Mouse (Mus musculus): ENCODE measurements around the gene Rubcnl. TPM values are rescaled to one million over a fixed set of nuclear protein-coding genes. Genes with fewer than 3 reads are reported as not detected.

The Rubcnl gene
- polyA plus RNA-seq, 1 experiment: not detected

DNA sequence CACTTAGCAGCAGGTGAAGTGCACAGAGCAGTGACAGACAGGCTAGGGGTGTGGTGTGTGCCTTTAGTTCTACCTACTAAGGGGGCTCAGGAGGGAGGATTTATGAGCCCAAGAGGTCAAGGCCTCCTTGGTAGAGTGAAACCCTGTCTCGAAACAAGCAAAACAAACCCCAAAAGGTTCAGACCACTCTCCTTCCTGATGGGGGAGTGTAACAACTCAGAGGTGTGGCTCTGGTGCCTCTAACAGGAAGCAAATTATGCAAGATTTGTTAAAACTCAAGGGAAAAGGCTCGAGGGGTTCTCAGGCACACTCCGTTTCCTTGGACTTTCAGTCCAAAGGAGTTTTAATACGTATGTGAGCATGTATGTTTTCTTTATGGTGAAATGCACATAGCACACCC lies 5.5 kb upstream of the Rubcnl start:
- no peak overlapping the region for H3K27ac ChIP-seq (ENCODE audit: insufficient read depth, low read length)
- H3K4me1 ChIP-seq (ENCODE audit: control insufficient read depth, insufficient read depth, low read length): no peaks in the 10 kb centered on the region
- H3K36me3 ChIP-seq (ENCODE audit: control insufficient read depth, insufficient read depth, low read length, poor library complexity, severe bottlenecking): no peaks in the 10 kb centered on the region
- no peak overlapping the region for H3K9ac ChIP-seq (ENCODE audit: low read depth, poor library complexity, severe bottlenecking)
- no peak overlapping the region for H3K4me3 ChIP-seq (ENCODE audit: low read depth, low read length)
- TF ChIP-seq EP300 (IDR thresholded peaks at IDR 0.05; ENCODE audit: insufficient read depth, low read depth, low read length) (no peak), POLR2A (IDR thresholded peaks at IDR 0.05; ENCODE audit: insufficient read depth, low read length) (no peak), CTCF (IDR thresholded peaks at IDR 0.05; ENCODE audit: low read depth, low read length) (no peak)
- H3K9me3 ChIP-seq (replicated peaks; ENCODE audit: control insufficient read depth, insufficient read depth, low read length, poor library complexity, severe bottlenecking): no peaks in the 10 kb centered on the region
- no peaks in the 10 kb centered on the region for H3K27me3 ChIP-seq (ENCODE audit: control insufficient read depth, insufficient read depth, low read length, poor library complexity, severe bottlenecking)

DNA sequence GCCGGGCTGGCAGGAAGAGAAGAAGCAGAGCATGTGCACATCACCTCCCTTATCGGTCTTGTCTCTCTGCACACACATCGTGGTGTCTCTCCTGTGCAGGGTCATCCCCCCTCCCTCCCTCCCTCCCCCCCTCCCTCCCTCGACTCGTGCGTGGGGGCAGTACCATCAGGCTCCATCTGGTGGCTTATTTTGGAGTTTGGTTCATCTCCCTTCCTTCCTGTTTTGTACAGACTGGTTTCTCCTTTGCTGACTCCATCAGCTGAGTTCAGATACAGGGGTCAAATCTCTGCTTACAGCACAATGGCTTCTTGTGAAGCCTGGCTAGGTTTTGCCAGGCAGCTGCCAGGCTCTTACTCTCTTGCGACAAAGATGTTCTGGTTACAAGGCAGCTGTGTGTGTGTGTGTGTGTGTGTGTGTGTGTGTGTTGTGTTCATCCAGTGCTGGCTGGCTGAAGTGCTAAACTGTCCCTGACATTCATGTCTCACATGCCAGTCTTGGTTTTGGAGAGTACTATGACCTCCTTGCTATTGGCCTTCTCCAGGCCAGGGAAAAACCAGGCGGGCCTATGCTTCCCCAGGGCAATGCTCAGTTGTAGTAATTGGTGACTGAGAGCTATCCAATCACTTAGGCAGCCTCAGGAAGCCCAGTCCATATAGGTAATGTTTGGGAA lies 4.7 kb upstream of the Rubcnl start:
- no peak overlapping the region for H3K9ac ChIP-seq (ENCODE audit: low read depth, poor library complexity, severe bottlenecking)
- H3K27ac ChIP-seq (ENCODE audit: insufficient read depth, low read length): no peak overlapping the region
- H3K27me3 ChIP-seq (ENCODE audit: control insufficient read depth, insufficient read depth, low read length, poor library complexity, severe bottlenecking): no peaks in the 10 kb centered on the region
- no peak overlapping the region for H3K4me3 ChIP-seq (ENCODE audit: low read depth, low read length)
- no peaks in the 10 kb centered on the region for H3K36me3 ChIP-seq (ENCODE audit: control insufficient read depth, insufficient read depth, low read length, poor library complexity, severe bottlenecking)
- no peaks in the 10 kb centered on the region for H3K9me3 ChIP-seq (replicated peaks; ENCODE audit: control insufficient read depth, insufficient read depth, low read length, poor library complexity, severe bottlenecking)
- no peaks in the 10 kb centered on the region for H3K4me1 ChIP-seq (ENCODE audit: control insufficient read depth, insufficient read depth, low read length)
- TF ChIP-seq POLR2A (IDR thresholded peaks at IDR 0.05; ENCODE audit: insufficient read depth, low read length): no peak
- no peak for TF ChIP-seq EP300 (IDR thresholded peaks at IDR 0.05; ENCODE audit: insufficient read depth, low read depth, low read length)
- TF ChIP-seq CTCF (IDR thresholded peaks at IDR 0.05; ENCODE audit: low read depth, low read length): no peak

DNA sequence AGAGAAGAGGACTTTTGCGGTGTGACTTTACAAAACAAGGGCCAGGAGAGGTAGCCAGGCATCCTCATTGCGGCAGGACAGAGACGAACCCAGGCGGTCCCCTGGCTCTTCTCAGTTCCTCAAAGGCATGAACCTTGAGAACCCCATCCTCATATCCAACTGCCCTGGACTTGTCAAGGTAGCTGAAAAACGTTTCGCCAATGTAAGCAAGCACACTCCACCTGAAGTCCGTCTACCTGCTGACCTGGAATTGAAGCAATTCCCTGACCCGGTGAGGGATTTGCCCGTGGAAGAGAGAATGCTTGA lies 841 bp downstream of the Rubcnl start:
- H3K27ac ChIP-seq (ENCODE audit: insufficient read depth, low read length): no peak overlapping the region
- peak overlapping the region; percentile 82 for H3K4me3 ChIP-seq (ENCODE audit: low read depth, low read length)
- H3K4me1 ChIP-seq (ENCODE audit: control insufficient read depth, insufficient read depth, low read length): no peaks in the 10 kb centered on the region
- no peaks in the 10 kb centered on the region for H3K9me3 ChIP-seq (replicated peaks; ENCODE audit: control insufficient read depth, insufficient read depth, low read length, poor library complexity, severe bottlenecking)
- H3K36me3 ChIP-seq (ENCODE audit: control insufficient read depth, insufficient read depth, low read length, poor library complexity, severe bottlenecking): no peaks in the 10 kb centered on the region
- 0 out of 2 replicates have a peak overlapping the region, but pooled peaks have one; percentile 28 for H3K9ac ChIP-seq (ENCODE audit: low read depth, poor library complexity, severe bottlenecking)
- H3K27me3 ChIP-seq (ENCODE audit: control insufficient read depth, insufficient read depth, low read length, poor library complexity, severe bottlenecking): no peaks in the 10 kb centered on the region
- no peak for TF ChIP-seq CTCF (IDR thresholded peaks at IDR 0.05; ENCODE audit: low read depth, low read length)
- TF ChIP-seq EP300 (IDR thresholded peaks at IDR 0.05; ENCODE audit: insufficient read depth, low read depth, low read length): no peak
- TF ChIP-seq POLR2A (IDR thresholded peaks at IDR 0.05; ENCODE audit: insufficient read depth, low read length): no peak

DNA sequence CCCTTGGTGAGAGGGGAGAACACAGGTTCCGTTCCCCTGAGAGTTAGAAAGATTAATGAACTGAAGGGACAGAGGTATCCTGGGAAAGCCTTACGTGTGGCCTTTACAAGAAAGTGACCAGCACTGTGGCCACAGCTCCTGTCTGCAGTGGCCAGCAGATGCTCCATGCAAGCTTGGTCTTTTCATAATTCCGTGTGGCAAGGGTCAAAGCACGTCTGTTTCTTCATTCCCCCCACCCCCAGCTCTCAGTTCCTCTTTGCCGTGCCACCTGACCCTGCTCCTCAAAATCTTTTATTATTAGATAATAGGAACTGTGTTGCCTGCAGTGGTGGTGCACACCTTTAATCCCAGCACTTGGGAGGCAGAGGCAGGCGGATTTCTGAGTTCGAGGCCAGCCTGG lies 1.4 kb downstream of the Rubcnl start:
- Histone ChIP-seq H3K4me3 (ENCODE audit: low read depth, low read length) (no peak overlapping the region), H3K27me3 (ENCODE audit: control insufficient read depth, insufficient read depth, low read length, poor library complexity, severe bottlenecking) (no peaks in the 10 kb centered on the region), H3K9me3 (replicated peaks; ENCODE audit: control insufficient read depth, insufficient read depth, low read length, poor library complexity, severe bottlenecking) (no peaks in the 10 kb centered on the region), H3K9ac (ENCODE audit: low read depth, poor library complexity, severe bottlenecking) (no peak overlapping the region), H3K27ac (ENCODE audit: insufficient read depth, low read length) (no peak overlapping the region), H3K36me3 (ENCODE audit: control insufficient read depth, insufficient read depth, low read length, poor library complexity, severe bottlenecking) (no peaks in the 10 kb centered on the region), H3K4me1 (ENCODE audit: control insufficient read depth, insufficient read depth, low read length) (no peaks in the 10 kb centered on the region)
- TF ChIP-seq POLR2A (IDR thresholded peaks at IDR 0.05; ENCODE audit: insufficient read depth, low read length): no peak
- no peak for TF ChIP-seq EP300 (IDR thresholded peaks at IDR 0.05; ENCODE audit: insufficient read depth, low read depth, low read length)
- TF ChIP-seq CTCF (IDR thresholded peaks at IDR 0.05; ENCODE audit: low read depth, low read length): no peak

DNA sequence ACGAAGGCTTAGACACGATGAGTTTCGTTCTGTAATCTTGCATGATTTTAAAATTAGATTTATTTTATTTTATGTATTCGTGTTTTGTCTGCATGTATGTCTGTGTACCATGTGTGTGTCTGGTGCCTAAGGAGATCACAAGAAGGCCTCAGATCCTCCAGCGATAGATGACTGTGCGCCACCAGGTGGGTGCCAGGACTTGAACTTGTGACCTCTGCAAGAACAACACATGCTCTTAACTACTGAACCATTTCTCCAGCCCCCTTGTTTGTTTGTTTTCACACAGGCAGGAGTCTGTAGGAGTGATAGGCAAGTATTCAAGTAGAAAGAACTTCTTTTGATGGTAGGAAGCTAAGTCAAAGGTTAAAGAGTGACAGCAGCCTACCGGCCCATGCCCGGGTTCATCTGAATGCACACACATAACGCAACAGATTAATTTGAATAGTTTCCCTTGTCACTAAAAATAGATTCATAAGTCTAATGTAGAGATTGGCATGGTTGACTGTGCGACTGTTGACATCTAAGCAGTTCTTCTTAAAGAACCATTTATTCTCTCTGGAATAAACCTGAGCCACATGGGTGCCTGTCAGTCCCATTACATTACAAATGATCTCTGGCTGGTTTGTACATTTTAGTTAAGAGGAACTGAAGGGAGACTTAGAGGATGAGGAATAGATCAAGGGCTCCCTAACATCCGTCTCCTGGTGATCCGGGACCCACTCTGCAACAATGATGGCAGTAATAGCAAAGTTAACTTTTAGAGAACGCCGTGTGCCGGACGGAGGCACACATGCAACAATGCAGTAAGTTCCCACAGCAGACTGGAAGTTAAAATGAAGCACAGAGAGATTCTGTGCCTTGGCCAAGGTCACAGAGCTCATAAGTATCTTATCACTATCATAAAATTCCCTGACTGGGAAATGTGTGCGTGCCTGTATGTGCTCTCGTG lies 2.3 kb downstream of the Rubcnl start:
- no peaks in the 10 kb centered on the region for H3K9me3 ChIP-seq (replicated peaks; ENCODE audit: control insufficient read depth, insufficient read depth, low read length, poor library complexity, severe bottlenecking)

DNA sequence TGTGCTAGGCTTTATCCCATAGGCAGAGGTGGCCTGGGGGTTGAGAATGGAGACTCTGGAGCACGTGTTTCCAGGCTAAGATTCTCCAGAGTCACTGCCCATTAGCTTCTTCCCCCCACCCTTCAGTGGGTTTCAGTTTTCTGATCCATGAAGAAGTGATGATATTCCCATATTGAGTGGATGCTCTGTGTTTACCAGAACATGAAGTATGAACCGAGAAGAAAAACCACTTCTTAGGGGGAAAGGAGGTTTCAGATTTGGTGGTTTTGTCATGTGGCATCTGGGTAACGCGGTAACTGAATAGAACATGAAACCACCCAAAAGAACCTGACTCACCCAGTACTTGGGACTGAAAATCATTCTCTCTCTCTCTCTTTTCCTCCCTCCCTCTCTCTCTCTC lies 3.0 kb downstream of the Rubcnl start:
- no peaks in the 10 kb centered on the region for H3K36me3 ChIP-seq (ENCODE audit: control insufficient read depth, insufficient read depth, low read length, poor library complexity, severe bottlenecking)
- H3K27me3 ChIP-seq (ENCODE audit: control insufficient read depth, insufficient read depth, low read length, poor library complexity, severe bottlenecking): no peaks in the 10 kb centered on the region
- no peak for TF ChIP-seq CTCF (IDR thresholded peaks at IDR 0.05; ENCODE audit: low read depth, low read length)
- no peak for TF ChIP-seq POLR2A (IDR thresholded peaks at IDR 0.05; ENCODE audit: insufficient read depth, low read length)
- no peak for TF ChIP-seq EP300 (IDR thresholded peaks at IDR 0.05; ENCODE audit: insufficient read depth, low read depth, low read length)
- no peak overlapping the region for H3K9ac ChIP-seq (ENCODE audit: low read depth, poor library complexity, severe bottlenecking)
- H3K4me1 ChIP-seq (ENCODE audit: control insufficient read depth, insufficient read depth, low read length): no peaks in the 10 kb centered on the region
- no peaks in the 10 kb centered on the region for H3K9me3 ChIP-seq (replicated peaks; ENCODE audit: control insufficient read depth, insufficient read depth, low read length, poor library complexity, severe bottlenecking)
- no peak overlapping the region for H3K4me3 ChIP-seq (ENCODE audit: low read depth, low read length)
- no peak overlapping the region for H3K27ac ChIP-seq (ENCODE audit: insufficient read depth, low read length)

More for the DNA sequence above, 2.3 kb downstream of the Rubcnl start:
- TF ChIP-seq POLR2A (IDR thresholded peaks at IDR 0.05; ENCODE audit: insufficient read depth, low read length) (no peak), CTCF (IDR thresholded peaks at IDR 0.05; ENCODE audit: low read depth, low read length) (no peak), EP300 (IDR thresholded peaks at IDR 0.05; ENCODE audit: insufficient read depth, low read depth, low read length) (no peak)
- Histone ChIP-seq H3K27me3 (ENCODE audit: control insufficient read depth, insufficient read depth, low read length, poor library complexity, severe bottlenecking) (no peaks in the 10 kb centered on the region), H3K36me3 (ENCODE audit: control insufficient read depth, insufficient read depth, low read length, poor library complexity, severe bottlenecking) (no peaks in the 10 kb centered on the region), H3K4me3 (ENCODE audit: low read depth, low read length) (no peak overlapping the region), H3K4me1 (ENCODE audit: control insufficient read depth, insufficient read depth, low read length) (no peaks in the 10 kb centered on the region), H3K27ac (ENCODE audit: insufficient read depth, low read length) (no peak overlapping the region), H3K9ac (ENCODE audit: low read depth, poor library complexity, severe bottlenecking) (no peak overlapping the region)
